Mouse (Mus musculus): ENCODE measurements around the gene Zmiz2.

Gene Zmiz2

GRCm38 (mm10) chr11:6410755-6411154, 21.9 kb downstream of the Zmiz2 start:
- POLR2A ChIA-PET = interaction anchor here (0.6 to 5.8 kb wide), 35 partner anchors 7 to 215 kb away, joined by 3 to 89 read pairs (median 5); partner anchors contain the start of genes H2afv (in 1 of the 4), Ogdh (in 1 of the 4) and Tbrg4 (in 1 of the 4)

GRCm38 (mm10) chr11:6411684-6412083, 22.8 kb downstream of the Zmiz2 start:
- POLR2A ChIA-PET = interaction anchor here (0.6 to 5.8 kb wide), 44 partner anchors 9 to 1609 kb away, joined by 3 to 89 read pairs (median 4); partner anchors contain the start of genes Ddx56 (in 1 of the 4), H2afv (in 1 of the 4), Tbrg4 (in 1 of the 4) and Tmed4 (in 1 of the 4)
- CTCF ChIA-PET = interaction anchor here (0.6 to 3.7 kb wide), 33 partner anchors 8 to 936 kb away, joined by 3 to 25 read pairs (median 3); no protein-coding TSS in a partner anchor

More at GRCm38 (mm10) chr11:6410755-6411154, 21.9 kb downstream of the Zmiz2 start:
- CTCF ChIA-PET = interaction anchor here (0.6 to 3.7 kb wide), 16 partner anchors 8 to 935 kb away, joined by 3 to 25 read pairs (median 5); no protein-coding TSS in a partner anchor

- CTCF ChIA-PET = interaction anchor here in 3 of 4 experiments (0.7 to 3.7 kb wide), 5 partner anchors 10 to 1252 kb away, joined by 3 to 24 read pairs (median 3); no protein-coding TSS in a partner anchor
- POLR2A ChIA-PET = interaction anchor here in 3 of 4 experiments (0.8 to 5.8 kb wide), 14 partner anchors 8 to 1724 kb away, joined by 3 to 89 read pairs (median 4); partner anchors contain the start of gene Tbrg4 (in 1 of the 3)
These were observed 24.4 kb downstream of the Zmiz2 start for GRCm38 (mm10) chr11:6413264-6413663.

- POLR2A ChIA-PET = interaction anchor here in 3 of 4 experiments (0.5 to 11.3 kb wide), 60 partner anchors 8 to 231 kb away, joined by 3 to 237 read pairs (median 5); partner anchors contain the start of genes H2afv (in 2 of the 3), Tbrg4 (in 2 of the 3), Ccm2 (in 1 of the 3) and Ddx56 (in 1 of the 3)
- CTCF ChIA-PET = interaction anchor here (0.6 to 1.7 kb wide), 4 partner anchors 9 to 650 kb away, joined by 3 read pairs; no protein-coding TSS in a partner anchor
These were observed 26.1 kb downstream of the Zmiz2 start, which contains the start of gene Ppia for GRCm38 (mm10) chr11:6414751-6415550. Ppia (plus strand) TSS chr11:6415443.

- ChIA-PET POLR2A (interaction anchor here in 3 of 4 experiments (0.6 to 11.3 kb wide), 44 partner anchors 8 to 213 kb away, joined by 3 to 237 read pairs (median 5); partner anchors contain the start of genes Tbrg4 (in 2 of the 3), Ccm2 (in 1 of the 3), Ddx56 (in 1 of the 3) and H2afv (in 1 of the 3)), CTCF (no interaction called here)
These were observed 26.9 kb downstream of the Zmiz2 start for GRCm38 (mm10) chr11:6415551-6416404.

GRCm38 (mm10) chr11:6416405-6417034, 27.6 kb downstream of the Zmiz2 start:
- ChIA-PET CTCF (interaction anchor here in 3 of 4 experiments (1.1 to 1.6 kb wide), 3 partner anchors 14 to 20 kb away, joined by 4 to 5 read pairs (median 4); no protein-coding TSS in a partner anchor), POLR2A (interaction anchor here in 3 of 4 experiments (0.6 to 11.3 kb wide), 65 partner anchors 7 to 1537 kb away, joined by 3 to 237 read pairs (median 6); partner anchors contain the start of genes H2afv (in 2 of the 3), Tbrg4 (in 2 of the 3) and Tmed4 (in 1 of the 3))

- CTCF ChIA-PET = interaction anchor here in 3 of 4 experiments (0.8 to 1.6 kb wide), 5 partner anchors 14 to 212 kb away, joined by 4 to 5 read pairs (median 4); no protein-coding TSS in a partner anchor
- POLR2A ChIA-PET = interaction anchor here (0.6 to 11.3 kb wide), 84 partner anchors 7 to 1537 kb away, joined by 3 to 237 read pairs (median 5); partner anchors contain the start of genes H2afv (in 2 of the 4), Tbrg4 (in 2 of the 4), Ccm2 (in 1 of the 4) and Tmed4 (in 1 of the 4)
These were observed 28.2 kb downstream of the Zmiz2 start for GRCm38 (mm10) chr11:6417069-6417468.

GRCm38 (mm10) chr11:6417490-6417889, 28.6 kb downstream of the Zmiz2 start:
- ChIA-PET POLR2A (interaction anchor here (0.6 to 11.3 kb wide), 84 partner anchors 7 to 379 kb away, joined by 3 to 237 read pairs (median 5); partner anchors contain the start of genes H2afv (in 2 of the 4), Tbrg4 (in 2 of the 4), Ccm2 (in 1 of the 4) and Ddx56 (in 1 of the 4)), CTCF (interaction anchor here (0.7 to 1.6 kb wide), 7 partner anchors 14 to 211 kb away, joined by 3 to 5 read pairs (median 4); no protein-coding TSS in a partner anchor)

- POLR2A ChIA-PET = interaction anchor here in 3 of 4 experiments (0.6 to 11.3 kb wide), 33 partner anchors 9 to 210 kb away, joined by 3 to 237 read pairs (median 6); partner anchors contain the start of genes Tbrg4 (in 2 of the 3), Ddx56 (in 1 of the 3), H2afv (in 1 of the 3) and Tmed4 (in 1 of the 3)
- CTCF ChIA-PET = interaction anchor here in 2 of 4 experiments (0.9 to 1.2 kb wide), 2 partner anchors 16 to 18 kb away, joined by 3 to 4 read pairs; no protein-coding TSS in a partner anchor
These were observed 29.9 kb downstream of the Zmiz2 start for GRCm38 (mm10) chr11:6418751-6419150.

- ChIA-PET POLR2A (interaction anchor here in 3 of 4 experiments (0.6 to 11.3 kb wide), 34 partner anchors 8 to 319 kb away, joined by 3 to 237 read pairs (median 6); partner anchors contain the start of genes H2afv (in 1 of the 3) and Tbrg4 (in 1 of the 3)), CTCF (interaction anchor here in 1 of 4 experiments (1.4 to 1.7 kb wide), 2 partner anchors 9 to 17 kb away, joined by 4 to 6 read pairs; no protein-coding TSS in a partner anchor)
These were observed 30.3 kb downstream of the Zmiz2 start for GRCm38 (mm10) chr11:6419156-6419555.

- ChIA-PET CTCF (interaction anchor here in 2 of 4 experiments (0.9 to 1.8 kb wide), 6 partner anchors 9 to 18 kb away, joined by 4 to 6 read pairs (median 4); no protein-coding TSS in a partner anchor), POLR2A (interaction anchor here (0.7 to 11.3 kb wide), 60 partner anchors 9 to 1152 kb away, joined by 3 to 237 read pairs (median 4); partner anchors contain the start of gene Tbrg4 (in 2 of the 4))
These were observed 31.4 kb downstream of the Zmiz2 start for GRCm38 (mm10) chr11:6420283-6420703.

GRCm38 (mm10) chr11:6420722-6421350, 32.0 kb downstream of the Zmiz2 start:
- POLR2A ChIA-PET = interaction anchor here (0.7 to 11.3 kb wide), 55 partner anchors 8 to 1152 kb away, joined by 3 to 237 read pairs (median 4); partner anchors contain the start of genes H2afv (in 1 of the 4) and Tbrg4 (in 1 of the 4)
- CTCF ChIA-PET = interaction anchor here in 2 of 4 experiments (0.9 to 1.8 kb wide), 7 partner anchors 9 to 20 kb away, joined by 3 to 6 read pairs (median 4); no protein-coding TSS in a partner anchor

- POLR2A ChIA-PET = interaction anchor here (0.6 to 9.8 kb wide), 32 partner anchors 9 to 198 kb away, joined by 3 to 237 read pairs (median 5); partner anchors contain the start of genes Myo1g (in 1 of the 4), Ppia (in 1 of the 4) and Tbrg4 (in 1 of the 4)
- CTCF ChIA-PET = interaction anchor here in 3 of 4 experiments (0.5 to 2.5 kb wide), 9 partner anchors 15 to 1329 kb away, joined by 3 to 8 read pairs (median 4); no protein-coding TSS in a partner anchor
These were observed 41.3 kb downstream of the Zmiz2 start for GRCm38 (mm10) chr11:6430186-6430585.

GRCm38 (mm10) chr11:6436442-6436841, 47.6 kb downstream of the Zmiz2 start:
- ChIA-PET CTCF (interaction anchor here (0.6 to 3.1 kb wide), 57 partner anchors 8 to 211 kb away, joined by 3 to 23 read pairs (median 4); partner anchors contain the start of gene H2afv (in 3 of the 4)), POLR2A (interaction anchor here (0.5 to 9.8 kb wide), 63 partner anchors 8 to 1500 kb away, joined by 3 to 237 read pairs (median 4); partner anchors contain the start of genes H2afv (in 2 of the 4), Tbrg4 (in 2 of the 4), Ppia (in 1 of the 4) and Purb (in 1 of the 4))

- ChIA-PET POLR2A (interaction anchor here (0.6 to 9.8 kb wide), 13 partner anchors 16 to 191 kb away, joined by 3 to 237 read pairs (median 6); partner anchors contain the start of genes Ppia (in 1 of the 4) and Tbrg4 (in 1 of the 4)), CTCF (interaction anchor here in 3 of 4 experiments (1.1 to 3.1 kb wide), 6 partner anchors 14 to 197 kb away, joined by 3 to 23 read pairs (median 6); no protein-coding TSS in a partner anchor)
These were observed 48.8 kb downstream of the Zmiz2 start for GRCm38 (mm10) chr11:6437667-6438066.
